ENCODE assay signal across 29 mouse cellular contexts in the genomic region with DNA sequence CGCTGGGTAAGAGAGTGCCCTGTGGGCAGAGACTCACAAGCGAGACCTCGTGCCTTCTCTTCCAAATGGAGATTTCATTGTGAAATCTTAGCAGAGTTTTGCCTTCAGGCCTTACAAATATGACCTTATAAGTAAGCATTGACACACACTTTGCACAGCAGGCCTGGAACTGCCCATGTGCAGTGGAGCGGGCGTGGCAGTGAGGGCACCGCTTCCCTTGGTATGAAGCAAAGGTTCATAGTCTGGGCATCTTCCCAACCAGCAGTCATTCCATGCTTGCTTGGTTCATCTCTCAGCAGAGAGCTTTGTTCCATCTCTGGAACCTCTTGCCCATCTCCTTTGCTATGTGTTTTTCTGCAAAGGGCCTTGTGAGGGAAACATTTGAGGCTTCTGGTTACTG. TPM values are rescaled to one million over a fixed set of nuclear protein-coding genes. Genes with fewer than 3 reads are reported as not detected.
DNase-seq lines count a peak whose midpoint lies in the region; ATAC-seq lines count a peak whose summit lies in the region.
"Had no signal": no experiment of that assay in that cellular context is flagged by ENCODE, and none has a peak within 500 bp of the region (broad histone marks: within the 10 kb centered on the region; RNA-seq: fewer than 3 reads in every experiment).

No protein-coding gene starts in this region.

- peaks cover 4% of the 10 kb centered on the region; the same call in 1 of the 2 replicates for H3K4me1 ChIP-seq in kidney, embryonic 14.5 days (ENCODE audit: control insufficient read depth, insufficient read depth, low read length)
- peaks cover 11% of the 10 kb centered on the region for H3K4me1 ChIP-seq in hindbrain, embryonic 14.5 days (replicated peaks; ENCODE audit: control insufficient read depth, insufficient read depth, low read length)

- no peak overlapping the region for H3K27ac ChIP-seq in kidney, embryonic 14.5 days (ENCODE audit: low read depth, low read length)
- no peak overlapping the region for H3K27ac ChIP-seq in hindbrain, embryonic 14.5 days
- H3K27ac ChIP-seq: embryonic facial prominence, embryonic 10.5 days; forebrain, embryonic 12.5 days; hindbrain, embryonic 13.5 days; neural tube, embryonic 15.5 days had no signal

- 96% methylated on average over 6 of the region's 6 CpGs for WGBS in kidney, embryonic 14.5 days
- 92% methylated on average over 6 of the region's 6 CpGs for WGBS in hindbrain, embryonic 14.5 days

- no peaks in the 10 kb centered on the region for H3K27me3 ChIP-seq in kidney, embryonic 14.5 days (ENCODE audit: control insufficient read depth, insufficient read depth, low read length)
- no peaks in the 10 kb centered on the region for H3K27me3 ChIP-seq in hindbrain, embryonic 14.5 days (ENCODE audit: control insufficient read depth, insufficient read depth, low read length)
- H3K27me3 ChIP-seq: forebrain, embryonic 12.5 days; hindbrain, embryonic 13.5 days; neural tube, embryonic 15.5 days had no signal

- ATAC-seq in kidney, embryonic 14.5 days (ENCODE audit: low FRiP score, low TSS enrichment) = no peak
- no peak for ATAC-seq in hindbrain, embryonic 14.5 days (ENCODE audit: low FRiP score)
- ATAC-seq: CD4-positive, CD25-positive, alpha-beta regulatory T cell, adult 4 months; midbrain, embryonic 16.5 days had no signal

- intact Hi-C loops in heart, postnatal 14 days (cut with DNase I) = no loop called here

- H3K9me3 ChIP-seq in kidney, embryonic 14.5 days (ENCODE audit: control insufficient read depth, low read length) = no peaks in the 10 kb centered on the region
- H3K9me3 ChIP-seq in hindbrain, embryonic 14.5 days (ENCODE audit: control insufficient read depth, low read length) = no peaks in the 10 kb centered on the region
- H3K9me3 ChIP-seq: embryonic facial prominence, embryonic 10.5 days; forebrain, embryonic 12.5 days; hindbrain, embryonic 13.5 days; neural tube, embryonic 15.5 days had no signal

- peaks cover 8% of the 10 kb centered on the region; the same call in 1 of the 2 replicates for H3K36me3 ChIP-seq in kidney, embryonic 14.5 days (ENCODE audit: control insufficient read depth, insufficient read depth, low read length)
- H3K36me3 ChIP-seq in hindbrain, embryonic 14.5 days (replicated peaks; ENCODE audit: control insufficient read depth, insufficient read depth) = peaks cover 40% of the 10 kb centered on the region

- peak; percentile 49 for DNase-seq in adrenal gland, adult 2 months
- no peak for DNase-seq in adrenal gland, adult 18-20 months (ENCODE audit: low spot score in 2 of 2)
- peak; percentile 76 for DNase-seq in kidney, adult 11 months
- DNase-seq in NIH3T3 (ENCODE audit: low read depth) = peak; percentile 52
- peak; percentile 72 for DNase-seq in kidney, postnatal 10 days
- no peak for DNase-seq in heart, postnatal 14 days
- DNase-seq in hindbrain, embryonic 14.5 days (ENCODE audit: low spot score) = no peak
- DNase-seq: cerebellum, adult 8-10 months; gastrocnemius, postnatal 25 days; lung, postnatal 14 days; spleen, adult 18-20 months; thymus, postnatal 25 days had no signal

- H3K4me3 ChIP-seq in kidney, embryonic 14.5 days (ENCODE audit: low read length) = no peak overlapping the region
- no peak overlapping the region for H3K4me3 ChIP-seq in hindbrain, embryonic 14.5 days (replicated peaks; ENCODE audit: low read length)
- H3K4me3 ChIP-seq: forebrain, embryonic 12.5 days had no signal

- H3K9ac ChIP-seq in kidney, embryonic 14.5 days (ENCODE audit: low read depth, low read length) = no peak overlapping the region
- no peak overlapping the region for H3K9ac ChIP-seq in hindbrain, embryonic 14.5 days
- H3K9ac ChIP-seq: forebrain, embryonic 12.5 days; neural tube, embryonic 15.5 days had no signal

- H3K4me2 ChIP-seq in kidney, embryonic 14.5 days (replicated peaks; ENCODE audit: low read depth, low read length) = no peak overlapping the region
- no peak overlapping the region for H3K4me2 ChIP-seq in hindbrain, embryonic 14.5 days (replicated peaks)

RNA-seq across cellular contexts. Expression of gene Zfp354a, which starts 1.9 kb away (rescaled TPM):
- total RNA-seq in adrenal gland, adult 2 months (2021) = 1 to 10 TPM; 4.7 to 8.5 TPM
- 0.47 and 0.70 TPM in 2 replicates for polyA plus RNA-seq in adrenal gland, adult 2 months (2012; rRNA removed)
- total RNA-seq in adrenal gland, adult 18-20 months (2021) = 1 to 10 TPM; 5.6 to 9.8 TPM
- polyA plus RNA-seq in kidney, embryonic 14.5 days (2014; fragmentation: Nextera tagmentation; extraction: Ambion mirVana) = 7.5 and 11.7 TPM in 2 replicates
- total RNA-seq in heart, postnatal 14 days (2021) = 1 to 10 TPM; 1.7 to 2.1 TPM
- 12.4 and 16.7 TPM in 2 replicates for polyA plus RNA-seq in hindbrain, embryonic 14.5 days (2014; fragmentation: Nextera tagmentation; extraction: Ambion mirVana)
- total RNA-seq: common myeloid progenitor, adult 5-6 weeks; megakaryocyte-erythroid progenitor cell, adult 5-6 weeks had no signal
- polyA plus RNA-seq: CD4-positive, CD25-positive, alpha-beta regulatory T cell, adult 4 months had no signal

RNA-seq across cellular contexts. Expression of gene Olfr1375, which starts 13.1 kb away (rescaled TPM):
- not detected for total RNA-seq in adrenal gland, adult 2 months (2021)
- polyA plus RNA-seq in adrenal gland, adult 2 months (2012; rRNA removed) = not detected in 2 replicates
- not detected for total RNA-seq in adrenal gland, adult 18-20 months (2021)
- polyA plus RNA-seq in kidney, embryonic 14.5 days (2014; fragmentation: Nextera tagmentation; extraction: Ambion mirVana) = not detected in 2 replicates
- total RNA-seq in heart, postnatal 14 days (2021) = not detected
- polyA plus RNA-seq in hindbrain, embryonic 14.5 days (2014; fragmentation: Nextera tagmentation; extraction: Ambion mirVana) = not detected in 2 replicates
- total RNA-seq: common myeloid progenitor, adult 5-6 weeks; ES-E14; gastrocnemius, postnatal 25 days; layer of hippocampus, adult 18-20 months; layer of hippocampus, postnatal 25 days; left cerebral cortex, postnatal 14 days; megakaryocyte-erythroid progenitor cell, adult 5-6 weeks had no signal
- polyA plus RNA-seq: CD4-positive, CD25-positive, alpha-beta regulatory T cell, adult 4 months; embryonic facial prominence, embryonic 10.5 days; forebrain, embryonic 12.5 days; heart, postnatal 0 days; hindbrain, embryonic 13.5 days; intestine, embryonic 14.5 days; limb, embryonic 14.5 days; liver, embryonic 16.5 days; midbrain, embryonic 16.5 days; neural tube, embryonic 15.5 days had no signal

RNA-seq across cellular contexts. Expression of gene Olfr54, which starts 46.9 kb away (rescaled TPM):
- total RNA-seq in adrenal gland, adult 2 months (2021) = under 1 TPM; 0.32 to 0.55 TPM
- polyA plus RNA-seq in adrenal gland, adult 2 months (2012; rRNA removed) = 3.4 and 3.9 TPM in 2 replicates
- under 1 TPM in 1 of 2 experiments, not detected in 1; 0.43 TPM for total RNA-seq in adrenal gland, adult 18-20 months (2021)
- polyA plus RNA-seq in kidney, embryonic 14.5 days (2014; fragmentation: Nextera tagmentation; extraction: Ambion mirVana) = not detected in 2 replicates
- total RNA-seq in heart, postnatal 14 days (2021) = not detected
- polyA plus RNA-seq in hindbrain, embryonic 14.5 days (2014; fragmentation: Nextera tagmentation; extraction: Ambion mirVana) = not detected in 2 replicates
- total RNA-seq: common myeloid progenitor, adult 5-6 weeks; ES-E14; gastrocnemius, postnatal 25 days; layer of hippocampus, adult 18-20 months; layer of hippocampus, postnatal 25 days; left cerebral cortex, postnatal 14 days; megakaryocyte-erythroid progenitor cell, adult 5-6 weeks had no signal
- polyA plus RNA-seq: embryonic facial prominence, embryonic 10.5 days; forebrain, embryonic 12.5 days; heart, postnatal 0 days; hindbrain, embryonic 13.5 days; intestine, embryonic 14.5 days; liver, embryonic 16.5 days; midbrain, embryonic 16.5 days; neural tube, embryonic 15.5 days had no signal

RNA-seq across cellular contexts. Expression of gene Olfr51, which starts 57.6 kb away (rescaled TPM):
- not detected for total RNA-seq in adrenal gland, adult 2 months (2021)
- not detected in 2 replicates for polyA plus RNA-seq in adrenal gland, adult 2 months (2012; rRNA removed)
- total RNA-seq in adrenal gland, adult 18-20 months (2021) = not detected
- polyA plus RNA-seq in kidney, embryonic 14.5 days (2014; fragmentation: Nextera tagmentation; extraction: Ambion mirVana) = not detected in 2 replicates
- total RNA-seq in heart, postnatal 14 days (2021) = not detected
- not detected in 2 replicates for polyA plus RNA-seq in hindbrain, embryonic 14.5 days (2014; fragmentation: Nextera tagmentation; extraction: Ambion mirVana)
- total RNA-seq: common myeloid progenitor, adult 5-6 weeks; ES-E14; gastrocnemius, postnatal 25 days; layer of hippocampus, adult 18-20 months; layer of hippocampus, postnatal 25 days; left cerebral cortex, postnatal 14 days; megakaryocyte-erythroid progenitor cell, adult 5-6 weeks had no signal
- polyA plus RNA-seq: CD4-positive, CD25-positive, alpha-beta regulatory T cell, adult 4 months; embryonic facial prominence, embryonic 10.5 days; forebrain, embryonic 12.5 days; heart, postnatal 0 days; hindbrain, embryonic 13.5 days; intestine, embryonic 14.5 days; limb, embryonic 14.5 days; liver, embryonic 16.5 days; midbrain, embryonic 16.5 days; neural tube, embryonic 15.5 days had no signal

Comparison
In these comparisons a context has a peak if more than half of its experiments do, and no peak if none do; other contexts are left out.
1. DNase-seq: peak in adrenal gland, adult 2 months (single experiment), kidney, adult 11 months (single experiment), NIH3T3 (single experiment) and kidney, postnatal 10 days (single experiment); none in adrenal gland, adult 18-20 months (0 of 2), heart, postnatal 14 days (0 of 2) and hindbrain, embryonic 14.5 days (single experiment).